Mouse (Mus musculus) hindbrain, embryonic 16.5 days (tissue): ENCODE results near the gene Snrnp70. TPM values are rescaled to one million over a fixed set of nuclear protein-coding genes. Genes with fewer than 3 reads are reported as not detected.

ENCODE experiments used
- ATAC-seq: fragments of 200-750 bp; cut with Nextera tagmentation; 2 replicates; pipeline ENCODE4 v1.8.0; 2017; ENCODE audit warnings: moderate TSS enrichment, moderate library complexity
- H3K27ac ChIP-seq: fragments of 300-500 bp; sonication (generic); 2 replicates; pipeline ENCODE4 v1.5.1; 2014; ENCODE audit warnings: low read depth, mild to moderate bottlenecking, control low read depth, low read length, moderate library complexity
- H3K27me3 ChIP-seq: fragments of 300-500 bp; sonication (generic); replicated peaks from 2 replicates; pipeline ENCODE4 v1.6.1; 2014; ENCODE audit warnings: low read length; ENCODE audit not compliant: control insufficient read depth, insufficient read depth
- H3K36me3 ChIP-seq: fragments of 300-500 bp; sonication (generic); 2 replicates; pipeline ENCODE4 v1.6.1; 2014; ENCODE audit warnings: mild to moderate bottlenecking, low read length, moderate library complexity, mixed read lengths; ENCODE audit not compliant: control insufficient read depth, insufficient read depth
- H3K4me1 ChIP-seq: fragments of 300-500 bp; sonication (generic); 2 replicates; pipeline ENCODE4 v1.6.1; 2014; ENCODE audit warnings: low read depth, low read length; ENCODE audit not compliant: control insufficient read depth, insufficient read depth
- H3K4me2 ChIP-seq: fragments of 300-500 bp; sonication (generic); 2 replicates; pipeline ENCODE4 v1.6.1; 2014; ENCODE audit warnings: mild to moderate bottlenecking, low read length, control low read depth, moderate library complexity
- H3K4me3 ChIP-seq: fragments of 300-500 bp; sonication (generic); 2 replicates; pipeline ENCODE4 v1.5.1; 2014; ENCODE audit warnings: mild to moderate bottlenecking, low read length, control low read depth, moderate library complexity
- H3K9ac ChIP-seq: fragments of 300-500 bp; sonication (generic); 2 replicates; pipeline ENCODE4 v1.6.1; 2014; ENCODE audit warnings: low read depth, mild to moderate bottlenecking, control low read depth, low read length, moderate library complexity
- H3K9me3 ChIP-seq: fragments of 300-500 bp; sonication (generic); 2 replicates; pipeline ENCODE4 v1.6.1; 2014; ENCODE audit warnings: mild to moderate bottlenecking, low read length, moderate library complexity; ENCODE audit not compliant: control insufficient read depth
- WGBS: fragments of 180-500 bp; shearing (Covaris S2); extraction: QIAGEN DNeasy Blood & Tissue Kit; methylation state at CpG from one replicate; pipeline ENCODE4 v1.1.7; 2014; 5-methylcytosine and 5-hydroxymethylcytosine counted together
- polyA plus RNA-seq: library from polyadenylated mRNA; unstranded; fragments of >200 nt; fragmentation: Nextera tagmentation; extraction: Ambion mirVana; gene quantifications from 2 replicates; pipeline ENCODE4 v1.2.1, GENCODE M21; 2015

Gene Snrnp70
- polyA plus RNA-seq, 1 experiment from 2014 or later, result 161 TPM

GRCm38 (mm10) chr7:45413113-45413863, 17.7 kb upstream of the Snrnp70 start, which contains the start of gene Ntf5:
Gene Ntf5 (plus strand): TSS chr7:45413695.
- no peak within 1 kb of the TSS for H3K27ac ChIP-seq
- no peaks in the 10 kb centered on the region for H3K9me3 ChIP-seq
- 3% methylated on average over 38 of the region's 45 CpGs for WGBS
- peaks cover 15% of the 10 kb centered on the region for H3K4me1 ChIP-seq
- ATAC-seq, result peak; percentile 43
- H3K36me3 ChIP-seq, result no peaks in the 10 kb centered on the region
- peak within 1 kb of the TSS; percentile 68 for H3K9ac ChIP-seq
- H3K4me2 ChIP-seq, result peak within 1 kb of the TSS; percentile 92
- H3K27me3 ChIP-seq, result peaks cover 90% of the 10 kb centered on the region
- peak within 1 kb of the TSS; percentile 53 for H3K4me3 ChIP-seq

- no peak overlapping the region for H3K9ac ChIP-seq
- WGBS, result 86% methylated on average over 2 of the region's 2 CpGs
- H3K27ac ChIP-seq, result no peak overlapping the region
- no peaks in the 10 kb centered on the region for H3K36me3 ChIP-seq
- peaks cover 15% of the 10 kb centered on the region for H3K4me1 ChIP-seq
- H3K27me3 ChIP-seq, result peaks cover 90% of the 10 kb centered on the region
- H3K4me3 ChIP-seq, result no peak overlapping the region
- no peak overlapping the region for H3K4me2 ChIP-seq
- ATAC-seq, result no peak
- H3K9me3 ChIP-seq, result no peaks in the 10 kb centered on the region
Observed at GRCm38 (mm10) chr7:45412421-45412820, 16.9 kb upstream of the Snrnp70 start.

GRCm38 (mm10) chr7:45409497-45410163, 14.1 kb upstream of the Snrnp70 start:
- Histone ChIP-seq H3K9ac (no peak overlapping the region), H3K36me3 (no peaks in the 10 kb centered on the region), H3K27me3 (peaks cover 90% of the 10 kb centered on the region), H3K4me2 (no peak overlapping the region), H3K9me3 (no peaks in the 10 kb centered on the region), H3K27ac (no peak overlapping the region), H3K4me3 (no peak overlapping the region), H3K4me1 (peaks cover 19% of the 10 kb centered on the region)
- 83% methylated on average over 8 of the region's 8 CpGs for WGBS
- no peak for ATAC-seq

- no peak overlapping the region for H3K9ac ChIP-seq
- 88% methylated on average over 17 of the region's 17 CpGs for WGBS
- ATAC-seq, result no peak
- H3K4me1 ChIP-seq, result peaks cover 16% of the 10 kb centered on the region
- H3K9me3 ChIP-seq, result no peaks in the 10 kb centered on the region
- no peak overlapping the region for H3K4me2 ChIP-seq
- H3K27ac ChIP-seq, result no peak overlapping the region
- H3K27me3 ChIP-seq, result peaks cover 84% of the 10 kb centered on the region
- no peaks in the 10 kb centered on the region for H3K36me3 ChIP-seq
- H3K4me3 ChIP-seq, result no peak overlapping the region
Observed at GRCm38 (mm10) chr7:45408949-45409348, 13.4 kb upstream of the Snrnp70 start.

- Histone ChIP-seq H3K4me3 (no peak overlapping the region), H3K27me3 (peaks cover 79% of the 10 kb centered on the region), H3K4me1 (peaks cover 10% of the 10 kb centered on the region), H3K9ac (no peak overlapping the region), H3K27ac (no peak overlapping the region), H3K4me2 (no peak overlapping the region), H3K9me3 (no peaks in the 10 kb centered on the region), H3K36me3 (no peaks in the 10 kb centered on the region)
- 69% methylated on average over 7 of the region's 7 CpGs for WGBS
- ATAC-seq, result no peak
Observed at GRCm38 (mm10) chr7:45408351-45408750, 12.8 kb upstream of the Snrnp70 start.

GRCm38 (mm10) chr7:45407836-45408235, 12.3 kb upstream of the Snrnp70 start:
- peaks cover 74% of the 10 kb centered on the region for H3K27me3 ChIP-seq
- H3K4me1 ChIP-seq, result peaks cover 7% of the 10 kb centered on the region; the same call in 1 of the 2 replicates
- no peak overlapping the region for H3K4me3 ChIP-seq
- WGBS, result 82% methylated on average over 10 of the region's 10 CpGs
- H3K36me3 ChIP-seq, result no peaks in the 10 kb centered on the region
- no peak for ATAC-seq
- no peaks in the 10 kb centered on the region for H3K9me3 ChIP-seq
- H3K4me2 ChIP-seq, result no peak overlapping the region
- H3K27ac ChIP-seq, result no peak overlapping the region
- no peak overlapping the region for H3K9ac ChIP-seq

GRCm38 (mm10) chr7:45406157-45407156, 10.9 kb upstream of the Snrnp70 start:
- Histone ChIP-seq H3K4me3 (peak overlapping the region; percentile 38), H3K9ac (peak overlapping the region; percentile 38), H3K4me1 (peaks cover 7% of the 10 kb centered on the region; the same call in 1 of the 2 replicates), H3K4me2 (peak overlapping the region; percentile 58), H3K27me3 (peaks cover 66% of the 10 kb centered on the region), H3K9me3 (no peaks in the 10 kb centered on the region), H3K27ac (no peak overlapping the region), H3K36me3 (no peaks in the 10 kb centered on the region)
- 2% methylated on average over 104 of the region's 114 CpGs for WGBS
- ATAC-seq, result 0 out of 2 replicates have a peak, but pooled peaks have one; percentile 18

- peak within 1 kb of the TSS; percentile 38 for H3K4me3 ChIP-seq
- no peaks in the 10 kb centered on the region for H3K36me3 ChIP-seq
- no peak for ATAC-seq
- WGBS, result 14% methylated on average over 22 of the region's 28 CpGs
- no peak within 1 kb of the TSS for H3K27ac ChIP-seq
- H3K4me1 ChIP-seq, result peaks cover 7% of the 10 kb centered on the region; the same call in 1 of the 2 replicates
- H3K9ac ChIP-seq, result peak within 1 kb of the TSS; percentile 38
- H3K27me3 ChIP-seq, result peaks cover 56% of the 10 kb centered on the region
- no peaks in the 10 kb centered on the region for H3K9me3 ChIP-seq
- H3K4me2 ChIP-seq, result peak within 1 kb of the TSS; percentile 58
Observed at GRCm38 (mm10) chr7:45405091-45406075, 9.8 kb upstream of the Snrnp70 start, which contains the start of gene Kcna7. Gene Kcna7 (plus strand): TSS chr7:45405653.
